Mouse (Mus musculus) cerebellum, adult 2 months (tissue): ENCODE measurements around the gene Rhov. TPM values are rescaled to one million over a fixed set of nuclear protein-coding genes. Genes with fewer than 3 reads are reported as not detected.

ENCODE experiments used
- DNase-seq, 2 experiments: peaks; one replicate each; pipeline ENCODE4 v3.0.0; 2021
- H3K27ac ChIP-seq: fragments of 200-500 bp; 2 replicates; pipeline ENCODE4 v1.5.1; 2012; ENCODE audit warnings: low read length, control low read depth, inconsistent platforms; ENCODE audit not compliant: insufficient read depth
- H3K27me3 ChIP-seq: fragments of 200-500 bp; 2 replicates; pipeline ENCODE4 v1.6.1; 2012; ENCODE audit warnings: inconsistent platforms, mild to moderate bottlenecking, low read length, moderate library complexity; ENCODE audit not compliant: control insufficient read depth, insufficient read depth
- H3K4me1 ChIP-seq: fragments of 200-500 bp; 2 replicates; pipeline ENCODE4 v1.6.1; 2011; ENCODE audit warnings: low read length; ENCODE audit not compliant: control insufficient read depth, insufficient read depth
- H3K4me3 ChIP-seq: fragments of 200-500 bp; replicated peaks from 2 replicates; pipeline ENCODE3; 2011; ENCODE audit warnings: mild to moderate bottlenecking, low read depth, low read length, control low read depth; ENCODE audit not compliant: insufficient read depth
- CTCF ChIP-seq: fragments of 200-500 bp; IDR thresholded peaks from 2 replicates; pipeline ENCODE4 v1.5.1; 2011; ENCODE audit warnings: low read depth, mild to moderate bottlenecking, control low read depth, low read length, moderate library complexity, borderline replicate concordance; ENCODE audit not compliant: insufficient read depth
- POLR2A ChIP-seq: fragments of 200-500 bp; IDR thresholded peaks from 2 replicates; pipeline ENCODE4 v1.6.1; 2011; ENCODE audit warnings: low read length, control low read depth, borderline replicate concordance; ENCODE audit not compliant: insufficient read depth
- WGBS: fragments of 180-500 bp; shearing (Covaris S2); methylation state at CpG from one replicate; pipeline ENCODE4 v1.1.7; 2018; 5-methylcytosine and 5-hydroxymethylcytosine counted together
- polyA plus RNA-seq: library from polyadenylated mRNA; depleted of rRNA; stranded (reverse); fragments of >200 nt; gene quantifications from 2 replicates; pipeline ENCODE4 v1.2.3, GENCODE M21; 2012

Gene Rhov
- polyA plus RNA-seq, 1 experiment = 10.4 TPM

GRCm38 (mm10) chr2:119304798-119305208, 33.7 kb upstream of the Rhov start:
- no peaks in the 10 kb centered on the region for H3K27me3 ChIP-seq
- no peak for DNase-seq
- no peak overlapping the region for H3K4me3 ChIP-seq
- peaks cover 6% of the 10 kb centered on the region for H3K4me1 ChIP-seq
- no peak for TF ChIP-seq POLR2A
- no peak overlapping the region for H3K27ac ChIP-seq
- 43% methylated on average over 3 of the region's 3 CpGs for WGBS

- H3K4me1 ChIP-seq = peaks cover 8% of the 10 kb centered on the region
- no peak for DNase-seq
- WGBS = 66% methylated on average over 3 of the region's 3 CpGs
- no peaks in the 10 kb centered on the region for H3K27me3 ChIP-seq
- TF ChIP-seq POLR2A = no peak
- no peak for TF ChIP-seq CTCF
- H3K4me3 ChIP-seq = no peak overlapping the region
- no peak overlapping the region for H3K27ac ChIP-seq
Observed at GRCm38 (mm10) chr2:119304391-119304790, 33.3 kb upstream of the Rhov start.

GRCm38 (mm10) chr2:119302876-119303275, 31.8 kb upstream of the Rhov start:
- H3K4me3 ChIP-seq = no peak overlapping the region
- H3K4me1 ChIP-seq = peaks cover 14% of the 10 kb centered on the region
- no peaks in the 10 kb centered on the region for H3K27me3 ChIP-seq
- no peak for DNase-seq
- H3K27ac ChIP-seq = no peak overlapping the region
- TF ChIP-seq POLR2A (no peak), CTCF (no peak)
- 42% methylated on average over 6 of the region's 6 CpGs for WGBS

GRCm38 (mm10) chr2:119300819-119301493, 29.9 kb upstream of the Rhov start:
- Histone ChIP-seq H3K4me3 (no peak overlapping the region), H3K27ac (no peak overlapping the region), H3K4me1 (peaks cover 15% of the 10 kb centered on the region), H3K27me3 (no peaks in the 10 kb centered on the region)
- TF ChIP-seq POLR2A (no peak), CTCF (no peak)
- 27% methylated on average over 7 of the region's 7 CpGs for WGBS
- no peak for DNase-seq

- TF ChIP-seq CTCF (peak; percentile 69), POLR2A (no peak)
- Histone ChIP-seq H3K27me3 (no peaks in the 10 kb centered on the region), H3K4me3 (no peak overlapping the region), H3K27ac (no peak overlapping the region), H3K4me1 (peaks cover 18% of the 10 kb centered on the region)
- 7% methylated on average over 15 of the region's 15 CpGs for WGBS
- peak; percentile 57 to 67 for DNase-seq
Observed at GRCm38 (mm10) chr2:119299981-119300818, 29.1 kb upstream of the Rhov start.

GRCm38 (mm10) chr2:119298839-119299238, 27.8 kb upstream of the Rhov start:
- no peak overlapping the region for H3K27ac ChIP-seq
- 64% methylated on average over 2 of the region's 2 CpGs for WGBS
- H3K4me1 ChIP-seq = peaks cover 30% of the 10 kb centered on the region
- no peak for DNase-seq
- no peak for TF ChIP-seq CTCF
- no peak for TF ChIP-seq POLR2A
- no peak overlapping the region for H3K4me3 ChIP-seq
- H3K27me3 ChIP-seq = no peaks in the 10 kb centered on the region

GRCm38 (mm10) chr2:119298330-119298729, 27.3 kb upstream of the Rhov start:
- no peak overlapping the region for H3K4me3 ChIP-seq
- WGBS = 36% methylated on average over 5 of the region's 5 CpGs
- H3K27ac ChIP-seq = no peak overlapping the region
- peaks cover 35% of the 10 kb centered on the region for H3K4me1 ChIP-seq
- no peaks in the 10 kb centered on the region for H3K27me3 ChIP-seq
- DNase-seq = peak; percentile 71 to 74
- TF ChIP-seq CTCF (peak; percentile 88), POLR2A (no peak)

- no peak for DNase-seq
Observed at GRCm38 (mm10) chr2:119297506-119297905, 26.4 kb upstream of the Rhov start.

More at GRCm38 (mm10) chr2:119297506-119297905, 26.4 kb upstream of the Rhov start:
- no peak overlapping the region for H3K27ac ChIP-seq
- 92% methylated on average over 19 of the region's 19 CpGs for WGBS
- peaks cover 42% of the 10 kb centered on the region for H3K4me1 ChIP-seq
- H3K4me3 ChIP-seq = no peak overlapping the region
- H3K27me3 ChIP-seq = no peaks in the 10 kb centered on the region
- TF ChIP-seq POLR2A = no peak
- TF ChIP-seq CTCF = no peak
